Mouse (Mus musculus) mesoderm, embryonic 11.5 days (tissue): ENCODE measurements around the gene Stac.

Source experiments
- DNase-seq: peaks from one replicate; pipeline ENCODE4 v3.0.0-alpha.2; 2012; ENCODE audit warnings: low read depth, low spot score

The Stac gene

GRCm38 (mm10) chr9:111514586-111515473 is 175.3 kb downstream of the Stac start:
- DNase-seq, result no peak
